Mouse (Mus musculus): ENCODE data around the gene Prlr. TPM values are rescaled to one million over a fixed set of nuclear protein-coding genes. Genes with fewer than 3 reads are reported as not detected.

Gene Prlr
- polyA plus RNA-seq, 1 experiment from 2014 or later = 2.5 TPM

GRCm38 (mm10) chr15:10252526-10252925 is 75.5 kb downstream of the Prlr start:
- WGBS = 47% methylated on average over 1 of the region's 1 CpGs

GRCm38 (mm10) chr15:10262219-10262618 is 85.2 kb downstream of the Prlr start:
- H3K4me2 ChIP-seq (replicated peaks; ENCODE audit: low read depth) = no peak overlapping the region
- H3K36me3 ChIP-seq (ENCODE audit: control insufficient read depth, insufficient read depth, low read length) = no peaks in the 10 kb centered on the region
- TF ChIP-seq CTCF (IDR thresholded peaks at IDR 0.05; ENCODE audit: low read depth) (no peak), EP300 (optimal IDR thresholded peaks at IDR 0.05) (no peak)
- H3K9me3 ChIP-seq (ENCODE audit: control insufficient read depth, low read length) = no peaks in the 10 kb centered on the region
- no peak for DNase-seq (ENCODE audit: low spot score)
- no peaks in the 10 kb centered on the region for H3K27me3 ChIP-seq (ENCODE audit: control insufficient read depth, insufficient read depth, low read length)
- no peak for ATAC-seq (ENCODE audit: low FRiP score, low TSS enrichment)
- H3K4me3 ChIP-seq (ENCODE audit: low read depth, low read length) = no peak overlapping the region
- 99% methylated on average over 2 of the region's 2 CpGs for WGBS
- no peak overlapping the region for H3K9ac ChIP-seq (ENCODE audit: low read length)
- no peaks in the 10 kb centered on the region for H3K4me1 ChIP-seq (replicated peaks; ENCODE audit: control insufficient read depth, insufficient read depth)
- H3K27ac ChIP-seq (replicated peaks) = no peak overlapping the region

More at GRCm38 (mm10) chr15:10252526-10252925, 75.5 kb downstream of the Prlr start:
- Histone ChIP-seq H3K9me3 (ENCODE audit: control insufficient read depth, low read length) (no peaks in the 10 kb centered on the region), H3K4me3 (ENCODE audit: low read depth, low read length) (no peak overlapping the region), H3K27ac (replicated peaks) (no peak overlapping the region), H3K36me3 (ENCODE audit: control insufficient read depth, insufficient read depth, low read length) (no peaks in the 10 kb centered on the region), H3K9ac (ENCODE audit: low read length) (no peak overlapping the region), H3K27me3 (ENCODE audit: control insufficient read depth, insufficient read depth, low read length) (no peaks in the 10 kb centered on the region), H3K4me2 (replicated peaks; ENCODE audit: low read depth) (no peak overlapping the region), H3K4me1 (replicated peaks; ENCODE audit: control insufficient read depth, insufficient read depth) (no peaks in the 10 kb centered on the region)
- ATAC-seq (ENCODE audit: low FRiP score, low TSS enrichment) = no peak
- DNase-seq (ENCODE audit: low spot score) = no peak
- TF ChIP-seq CTCF (IDR thresholded peaks at IDR 0.05; ENCODE audit: low read depth) (no peak), EP300 (optimal IDR thresholded peaks at IDR 0.05) (no peak)

- ATAC-seq (ENCODE audit: low FRiP score, low TSS enrichment) = no peak
- no peak overlapping the region for H3K4me2 ChIP-seq (replicated peaks; ENCODE audit: low read depth)
- H3K27me3 ChIP-seq (ENCODE audit: control insufficient read depth, insufficient read depth, low read length) = no peaks in the 10 kb centered on the region
- H3K9me3 ChIP-seq (ENCODE audit: control insufficient read depth, low read length) = no peaks in the 10 kb centered on the region
- H3K36me3 ChIP-seq (ENCODE audit: control insufficient read depth, insufficient read depth, low read length) = no peaks in the 10 kb centered on the region
- no peak overlapping the region for H3K9ac ChIP-seq (ENCODE audit: low read length)
- no peak for DNase-seq (ENCODE audit: low spot score)
- no peaks in the 10 kb centered on the region for H3K4me1 ChIP-seq (replicated peaks; ENCODE audit: control insufficient read depth, insufficient read depth)
- WGBS = 94% methylated on average over 1 of the region's 1 CpGs
- H3K27ac ChIP-seq (replicated peaks) = no peak overlapping the region
- TF ChIP-seq CTCF (IDR thresholded peaks at IDR 0.05; ENCODE audit: low read depth) (no peak), EP300 (optimal IDR thresholded peaks at IDR 0.05) (no peak)
- no peak overlapping the region for H3K4me3 ChIP-seq (ENCODE audit: low read depth, low read length)
These were observed 85.6 kb downstream of the Prlr start for GRCm38 (mm10) chr15:10262641-10263040.

DNA sequence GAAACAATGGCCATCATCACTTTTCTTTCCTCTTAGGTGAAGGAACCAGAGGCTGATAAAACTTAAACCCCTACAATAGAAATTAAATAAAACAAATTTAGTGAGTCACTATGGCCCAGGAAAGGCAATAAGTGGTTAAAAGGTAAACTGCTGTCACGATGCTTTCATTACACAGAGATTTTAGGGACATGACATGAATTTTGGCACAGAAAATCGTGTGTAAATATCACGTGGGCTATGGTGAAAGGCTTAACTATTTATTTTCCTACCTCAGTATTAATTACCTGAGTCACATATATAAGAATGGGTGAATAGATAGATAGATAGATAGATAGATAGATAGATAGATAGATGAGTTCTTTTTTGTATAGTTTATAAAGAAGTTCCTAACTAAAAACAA is 86.4 kb downstream of the Prlr start:
- H3K9ac ChIP-seq (ENCODE audit: low read length) = no peak overlapping the region
- H3K27me3 ChIP-seq (ENCODE audit: control insufficient read depth, insufficient read depth, low read length) = no peaks in the 10 kb centered on the region
- 45% methylated on average over 3 of the region's 3 CpGs for WGBS
- H3K4me1 ChIP-seq (replicated peaks; ENCODE audit: control insufficient read depth, insufficient read depth) = no peaks in the 10 kb centered on the region
- no peak for ATAC-seq (ENCODE audit: low FRiP score, low TSS enrichment)
- no peak for DNase-seq (ENCODE audit: low spot score)
- H3K4me2 ChIP-seq (replicated peaks; ENCODE audit: low read depth) = no peak overlapping the region
- no peak overlapping the region for H3K27ac ChIP-seq (replicated peaks)
- H3K36me3 ChIP-seq (ENCODE audit: control insufficient read depth, insufficient read depth, low read length) = no peaks in the 10 kb centered on the region
- TF ChIP-seq EP300 (optimal IDR thresholded peaks at IDR 0.05) (no peak), CTCF (IDR thresholded peaks at IDR 0.05; ENCODE audit: low read depth) (no peak)
- H3K9me3 ChIP-seq (ENCODE audit: control insufficient read depth, low read length) = no peaks in the 10 kb centered on the region
- H3K4me3 ChIP-seq (ENCODE audit: low read depth, low read length) = no peak overlapping the region

- WGBS = 82% methylated on average over 5 of the region's 5 CpGs
These were observed 87.8 kb downstream of the Prlr start for GRCm38 (mm10) chr15:10264885-10265284.

DNA sequence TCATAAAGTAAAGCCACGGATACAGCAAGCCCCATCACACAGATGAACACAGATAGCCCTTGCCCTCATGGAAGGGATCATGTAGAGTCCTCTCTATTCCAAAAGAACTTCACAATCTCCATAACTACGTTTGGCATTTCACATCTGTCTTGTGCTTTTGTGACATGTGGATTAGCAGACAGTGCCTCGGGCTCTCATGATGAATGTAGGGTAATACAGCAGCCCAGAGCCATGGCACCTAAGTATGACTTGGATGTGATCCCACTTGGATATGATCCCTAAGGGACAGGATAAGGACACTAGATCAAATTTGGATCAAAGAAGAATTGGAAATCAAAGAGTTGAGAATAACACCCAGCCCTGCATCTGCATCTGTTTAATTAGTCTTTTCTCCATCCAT is 90.2 kb downstream of the Prlr start:
- DNase-seq (ENCODE audit: low spot score) (no peak), ATAC-seq (ENCODE audit: low FRiP score, low TSS enrichment) (no peak)
- Histone ChIP-seq H3K27ac (replicated peaks) (no peak overlapping the region), H3K27me3 (ENCODE audit: control insufficient read depth, insufficient read depth, low read length) (no peaks in the 10 kb centered on the region), H3K4me2 (replicated peaks; ENCODE audit: low read depth) (no peak overlapping the region), H3K9me3 (ENCODE audit: control insufficient read depth, low read length) (no peaks in the 10 kb centered on the region), H3K4me1 (replicated peaks; ENCODE audit: control insufficient read depth, insufficient read depth) (no peaks in the 10 kb centered on the region), H3K9ac (ENCODE audit: low read length) (no peak overlapping the region), H3K36me3 (ENCODE audit: control insufficient read depth, insufficient read depth, low read length) (no peaks in the 10 kb centered on the region), H3K4me3 (ENCODE audit: low read depth, low read length) (no peak overlapping the region)
- 26% methylated on average over 3 of the region's 3 CpGs for WGBS
- TF ChIP-seq CTCF (IDR thresholded peaks at IDR 0.05; ENCODE audit: low read depth) (no peak), EP300 (optimal IDR thresholded peaks at IDR 0.05) (no peak)

More at GRCm38 (mm10) chr15:10264885-10265284, 87.8 kb downstream of the Prlr start:
- Histone ChIP-seq H3K4me1 (replicated peaks; ENCODE audit: control insufficient read depth, insufficient read depth) (no peaks in the 10 kb centered on the region), H3K27ac (replicated peaks) (no peak overlapping the region), H3K27me3 (ENCODE audit: control insufficient read depth, insufficient read depth, low read length) (no peaks in the 10 kb centered on the region), H3K4me2 (replicated peaks; ENCODE audit: low read depth) (no peak overlapping the region), H3K36me3 (ENCODE audit: control insufficient read depth, insufficient read depth, low read length) (no peaks in the 10 kb centered on the region), H3K9me3 (ENCODE audit: control insufficient read depth, low read length) (no peaks in the 10 kb centered on the region), H3K9ac (ENCODE audit: low read length) (no peak overlapping the region), H3K4me3 (ENCODE audit: low read depth, low read length) (no peak overlapping the region)
- ATAC-seq (ENCODE audit: low FRiP score, low TSS enrichment) = no peak
- DNase-seq (ENCODE audit: low spot score) = no peak
- TF ChIP-seq EP300 (optimal IDR thresholded peaks at IDR 0.05) (no peak), CTCF (IDR thresholded peaks at IDR 0.05; ENCODE audit: low read depth) (no peak)
